Mouse (Mus musculus) heart, adult 2 months (tissue): ENCODE data around the gene Cntn5.

Experiments used
- CTCF ChIP-seq: fragments of 200-600 bp; IDR thresholded peaks from 2 replicates; pipeline ENCODE4 v1.8.1; 2022; ENCODE audit warnings: antibody characterized with exemption, mild to moderate bottlenecking, moderate library complexity
- EP300 ChIP-seq: fragments of 200-500 bp; IDR thresholded peaks from 2 replicates; pipeline ENCODE4 v1.6.1; 2011; ENCODE audit warnings: low read depth, low read length, control low read depth; ENCODE audit not compliant: insufficient read depth

GRCm38 (mm10) chr9:9882779-9883383 lies 1021.7 kb downstream of the Cntn5 start:
- TF ChIP-seq CTCF (no peak), EP300 (no peak)
